Mouse (Mus musculus): Measurements from ENCODE around the gene Gm28043.

Gm28043 gene

GRCm38 (mm10) chr17:29747466-29747865, 132.8 kb downstream of the Gm28043 start:
- DNase-seq (ENCODE audit: extremely low read depth, low read depth), result no peak

Data from MEL-GATA-1-ER (cell line).